Mouse (Mus musculus): ENCODE results near the gene Cacna1e. TPM values are rescaled to one million over a fixed set of nuclear protein-coding genes. Genes with fewer than 3 reads are reported as not detected.

Cacna1e gene
- polyA plus RNA-seq, 1 experiment from 2014 or later: 0.05 TPM

GRCm38 (mm10) chr1:154830051-154830450 is 54.2 kb downstream of the Cacna1e start:
- ATAC-seq (replicated peaks; ENCODE audit: low FRiP score, low read depth): no peak
- H3K4me3 ChIP-seq (replicated peaks; ENCODE audit: low read depth, low read length): no peak overlapping the region
- no peak for TF ChIP-seq CTCF (IDR thresholded peaks at IDR 0.05; ENCODE audit: low read depth)
- no peak overlapping the region for H3K27ac ChIP-seq
- H3K36me3 ChIP-seq (ENCODE audit: insufficient read depth, low read length): no peaks in the 10 kb centered on the region
- 81% methylated on average over 6 of the region's 6 CpGs for WGBS
- no peaks in the 10 kb centered on the region for H3K9me3 ChIP-seq (replicated peaks; ENCODE audit: low read length)
- H3K4me2 ChIP-seq (ENCODE audit: low read length): no peak overlapping the region
- no peaks in the 10 kb centered on the region for H3K4me1 ChIP-seq (replicated peaks; ENCODE audit: insufficient read depth, low read length)
- no peak for DNase-seq (ENCODE audit: low spot score)
- H3K27me3 ChIP-seq (ENCODE audit: insufficient read depth, low read length): no peaks in the 10 kb centered on the region
- no peak overlapping the region for H3K9ac ChIP-seq (ENCODE audit: low read depth, low read length)

- Histone ChIP-seq H3K36me3 (ENCODE audit: insufficient read depth, low read length) (no peaks in the 10 kb centered on the region), H3K27me3 (ENCODE audit: insufficient read depth, low read length) (no peaks in the 10 kb centered on the region), H3K4me2 (ENCODE audit: low read length) (no peak overlapping the region), H3K9ac (ENCODE audit: low read depth, low read length) (no peak overlapping the region), H3K9me3 (replicated peaks; ENCODE audit: low read length) (no peaks in the 10 kb centered on the region), H3K4me3 (replicated peaks; ENCODE audit: low read depth, low read length) (no peak overlapping the region), H3K27ac (no peak overlapping the region), H3K4me1 (replicated peaks; ENCODE audit: insufficient read depth, low read length) (no peaks in the 10 kb centered on the region)
- no peak for ATAC-seq (replicated peaks; ENCODE audit: low FRiP score, low read depth)
- no peak for TF ChIP-seq CTCF (IDR thresholded peaks at IDR 0.05; ENCODE audit: low read depth)
- WGBS: 65% methylated on average over 3 of the region's 3 CpGs
- DNase-seq (ENCODE audit: low spot score): no peak
These were observed 61.2 kb downstream of the Cacna1e start for GRCm38 (mm10) chr1:154823098-154823497.

DNA sequence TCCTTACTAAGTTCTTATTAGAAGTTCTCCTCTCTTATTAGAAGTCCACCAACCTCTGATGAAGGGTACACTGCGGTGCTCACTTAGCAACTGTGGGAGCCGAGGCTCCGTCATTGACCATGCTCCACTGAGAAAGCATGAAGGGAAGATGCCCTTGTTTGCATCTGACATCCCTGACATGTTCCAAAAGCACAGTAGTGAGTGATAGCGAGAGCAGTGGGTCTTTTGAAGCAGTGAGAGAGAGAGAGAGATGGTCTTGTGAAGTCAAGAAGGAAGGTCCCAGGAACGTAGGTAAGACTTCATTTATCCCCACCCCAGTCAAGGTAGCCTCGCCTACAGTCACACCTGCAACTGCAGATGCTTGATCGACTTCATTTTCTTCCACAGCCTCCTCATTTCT is 63.9 kb downstream of the Cacna1e start:
- DNase-seq (ENCODE audit: low spot score): no peak
- Histone ChIP-seq H3K9me3 (replicated peaks; ENCODE audit: low read length) (no peaks in the 10 kb centered on the region), H3K9ac (ENCODE audit: low read depth, low read length) (no peak overlapping the region), H3K36me3 (ENCODE audit: insufficient read depth, low read length) (no peaks in the 10 kb centered on the region), H3K27ac (no peak overlapping the region), H3K4me2 (ENCODE audit: low read length) (no peak overlapping the region), H3K27me3 (ENCODE audit: insufficient read depth, low read length) (no peaks in the 10 kb centered on the region), H3K4me1 (replicated peaks; ENCODE audit: insufficient read depth, low read length) (no peaks in the 10 kb centered on the region), H3K4me3 (replicated peaks; ENCODE audit: low read depth, low read length) (no peak overlapping the region)
- ATAC-seq (replicated peaks; ENCODE audit: low FRiP score, low read depth): no peak
- WGBS: 89% methylated on average over 7 of the region's 7 CpGs
- no peak for TF ChIP-seq CTCF (IDR thresholded peaks at IDR 0.05; ENCODE audit: low read depth)

- no peak overlapping the region for H3K27ac ChIP-seq
- no peaks in the 10 kb centered on the region for H3K36me3 ChIP-seq (ENCODE audit: insufficient read depth, low read length)
- no peaks in the 10 kb centered on the region for H3K4me1 ChIP-seq (replicated peaks; ENCODE audit: insufficient read depth, low read length)
- ATAC-seq (replicated peaks; ENCODE audit: low FRiP score, low read depth): no peak
- no peak for TF ChIP-seq CTCF (IDR thresholded peaks at IDR 0.05; ENCODE audit: low read depth)
- no peak overlapping the region for H3K4me2 ChIP-seq (ENCODE audit: low read length)
- H3K4me3 ChIP-seq (replicated peaks; ENCODE audit: low read depth, low read length): no peak overlapping the region
- WGBS: 91% methylated on average over 2 of the region's 2 CpGs
- H3K27me3 ChIP-seq (ENCODE audit: insufficient read depth, low read length): no peaks in the 10 kb centered on the region
- H3K9ac ChIP-seq (ENCODE audit: low read depth, low read length): no peak overlapping the region
- DNase-seq (ENCODE audit: low spot score): no peak
- H3K9me3 ChIP-seq (replicated peaks; ENCODE audit: low read length): no peaks in the 10 kb centered on the region
These were observed 64.3 kb downstream of the Cacna1e start for GRCm38 (mm10) chr1:154819960-154820359.

GRCm38 (mm10) chr1:154818742-154819141 is 65.6 kb downstream of the Cacna1e start:
- no peak for TF ChIP-seq CTCF (IDR thresholded peaks at IDR 0.05; ENCODE audit: low read depth)
- DNase-seq (ENCODE audit: low spot score) (no peak), ATAC-seq (replicated peaks; ENCODE audit: low FRiP score, low read depth) (no peak)
- no peak overlapping the region for H3K9ac ChIP-seq (ENCODE audit: low read depth, low read length)
- H3K4me3 ChIP-seq (replicated peaks; ENCODE audit: low read depth, low read length): no peak overlapping the region
- no peak overlapping the region for H3K4me2 ChIP-seq (ENCODE audit: low read length)
- 36% methylated on average over 1 of the region's 1 CpGs for WGBS
- H3K36me3 ChIP-seq (ENCODE audit: insufficient read depth, low read length): no peaks in the 10 kb centered on the region
- no peak overlapping the region for H3K27ac ChIP-seq
- H3K27me3 ChIP-seq (ENCODE audit: insufficient read depth, low read length): no peaks in the 10 kb centered on the region
- H3K4me1 ChIP-seq (replicated peaks; ENCODE audit: insufficient read depth, low read length): no peaks in the 10 kb centered on the region
- no peaks in the 10 kb centered on the region for H3K9me3 ChIP-seq (replicated peaks; ENCODE audit: low read length)

- no peak overlapping the region for H3K9ac ChIP-seq (ENCODE audit: low read depth, low read length)
- WGBS: 60% methylated on average over 6 of the region's 6 CpGs
- no peak for DNase-seq (ENCODE audit: low spot score)
- H3K4me2 ChIP-seq (ENCODE audit: low read length): no peak overlapping the region
- no peak overlapping the region for H3K4me3 ChIP-seq (replicated peaks; ENCODE audit: low read depth, low read length)
- no peaks in the 10 kb centered on the region for H3K9me3 ChIP-seq (replicated peaks; ENCODE audit: low read length)
- no peak for TF ChIP-seq CTCF (IDR thresholded peaks at IDR 0.05; ENCODE audit: low read depth)
- H3K36me3 ChIP-seq (ENCODE audit: insufficient read depth, low read length): no peaks in the 10 kb centered on the region
- H3K27me3 ChIP-seq (ENCODE audit: insufficient read depth, low read length): no peaks in the 10 kb centered on the region
- no peak overlapping the region for H3K27ac ChIP-seq
- no peaks in the 10 kb centered on the region for H3K4me1 ChIP-seq (replicated peaks; ENCODE audit: insufficient read depth, low read length)
- ATAC-seq (replicated peaks; ENCODE audit: low FRiP score, low read depth): no peak
These were observed 67.5 kb downstream of the Cacna1e start for GRCm38 (mm10) chr1:154816836-154817235.

GRCm38 (mm10) chr1:154816267-154816666 is 68.0 kb downstream of the Cacna1e start:
- ATAC-seq (replicated peaks; ENCODE audit: low FRiP score, low read depth) (no peak), DNase-seq (ENCODE audit: low spot score) (no peak)
- Histone ChIP-seq H3K4me2 (ENCODE audit: low read length) (no peak overlapping the region), H3K9ac (ENCODE audit: low read depth, low read length) (no peak overlapping the region), H3K36me3 (ENCODE audit: insufficient read depth, low read length) (no peaks in the 10 kb centered on the region), H3K4me1 (replicated peaks; ENCODE audit: insufficient read depth, low read length) (no peaks in the 10 kb centered on the region), H3K27ac (no peak overlapping the region), H3K27me3 (ENCODE audit: insufficient read depth, low read length) (no peaks in the 10 kb centered on the region), H3K9me3 (replicated peaks; ENCODE audit: low read length) (no peaks in the 10 kb centered on the region), H3K4me3 (replicated peaks; ENCODE audit: low read depth, low read length) (no peak overlapping the region)
- WGBS: 97% methylated on average over 3 of the region's 3 CpGs
- TF ChIP-seq CTCF (IDR thresholded peaks at IDR 0.05; ENCODE audit: low read depth): no peak

All from kidney, postnatal 0 days (tissue).